Mouse (Mus musculus) forebrain, embryonic 16.5 days (tissue): ENCODE data around the gene Med16. TPM values are rescaled to one million over a fixed set of nuclear protein-coding genes. Genes with fewer than 3 reads are reported as not detected.

Source experiments
- ATAC-seq: fragments of 200-750 bp; cut with Nextera tagmentation; 2 replicates; pipeline ENCODE4 v1.8.0; 2017; ENCODE audit warnings: mild to moderate bottlenecking, moderate library complexity
- H3K27ac ChIP-seq: fragments of 300-500 bp; sonication (generic); 2 replicates; pipeline ENCODE4 v1.5.1; 2014; ENCODE audit warnings: low read length, control low read depth
- H3K27me3 ChIP-seq: fragments of 300-500 bp; sonication (generic); replicated peaks from 2 replicates; pipeline ENCODE4 v1.6.1; 2014; ENCODE audit warnings: low read length; ENCODE audit not compliant: control insufficient read depth, insufficient read depth
- H3K36me3 ChIP-seq: fragments of 300-500 bp; sonication (generic); 2 replicates; pipeline ENCODE4 v1.6.1; 2014; ENCODE audit not compliant: control insufficient read depth, insufficient read depth
- H3K4me1 ChIP-seq: fragments of 300-500 bp; sonication (generic); replicated peaks from 2 replicates; pipeline ENCODE4 v1.6.1; 2014; ENCODE audit warnings: low read length; ENCODE audit not compliant: control insufficient read depth, insufficient read depth
- H3K4me2 ChIP-seq: fragments of 300-500 bp; sonication (generic); 2 replicates; pipeline ENCODE4 v1.6.1; 2014; ENCODE audit warnings: mild to moderate bottlenecking, low read length, control low read depth
- H3K4me3 ChIP-seq: fragments of 300-500 bp; sonication (generic); replicated peaks from 2 replicates; pipeline ENCODE4 v1.5.1; 2014; ENCODE audit warnings: mild to moderate bottlenecking, low read length, control low read depth
- H3K9ac ChIP-seq: fragments of 300-500 bp; sonication (generic); replicated peaks from 2 replicates; pipeline ENCODE4 v1.6.1; 2014; ENCODE audit warnings: low read depth, low read length, control low read depth
- H3K9me3 ChIP-seq: fragments of 300-500 bp; sonication (generic); 2 replicates; pipeline ENCODE4 v1.6.1; 2016; ENCODE audit warnings: low read length; ENCODE audit not compliant: control insufficient read depth
- WGBS: fragments of 180-500 bp; shearing (Covaris S2); extraction: QIAGEN DNeasy Blood & Tissue Kit; methylation state at CpG from one replicate; pipeline ENCODE4 v1.1.7; 2014; 5-methylcytosine and 5-hydroxymethylcytosine counted together
- polyA plus RNA-seq: library from polyadenylated mRNA; unstranded; fragments of >200 nt; fragmentation: Nextera tagmentation; extraction: Ambion mirVana; gene quantifications from 2 replicates; pipeline ENCODE4 v1.2.1, GENCODE M21; 2015

Gene Med16
- polyA plus RNA-seq, 1 experiment from 2014 or later: 54.0 TPM

DNA sequence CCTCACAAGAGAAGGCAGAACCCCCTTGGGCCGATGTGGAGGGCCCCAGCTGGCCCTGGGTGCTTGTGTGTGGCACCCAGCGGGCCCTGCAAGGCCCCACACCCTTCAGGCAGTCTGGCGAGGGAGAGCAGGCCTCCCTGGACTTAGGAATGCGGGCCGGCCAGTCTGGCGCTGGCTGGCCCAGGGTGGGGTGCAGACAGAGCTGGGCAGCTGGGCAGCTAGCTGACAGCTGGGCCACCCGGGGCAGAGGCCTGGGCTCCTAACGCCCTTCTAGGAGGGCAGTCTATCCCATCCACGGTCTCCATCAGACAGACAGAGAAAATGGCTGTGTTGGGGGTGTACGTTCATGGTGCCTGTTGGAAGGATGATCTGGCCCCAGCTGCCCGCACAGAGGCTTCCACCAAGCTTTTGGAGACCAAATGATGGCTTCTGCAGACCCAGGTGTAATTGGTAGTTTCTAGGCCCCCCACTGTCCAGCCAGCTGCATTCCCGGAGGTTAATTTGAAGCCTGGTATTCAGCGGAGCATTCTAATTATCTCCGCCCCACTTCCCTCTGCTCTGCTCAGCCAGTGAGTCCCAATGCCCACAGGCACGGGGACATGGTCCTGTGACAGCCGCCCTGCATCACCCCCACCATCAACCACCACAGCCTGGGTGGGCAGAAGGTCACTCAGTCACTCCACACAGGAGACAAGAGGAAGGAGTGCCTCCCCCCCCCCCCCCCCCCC, 36.9 kb upstream of the Med16 start:
- Histone ChIP-seq H3K4me2 (no peak overlapping the region), H3K27ac (no peak overlapping the region), H3K27me3 (no peaks in the 10 kb centered on the region), H3K36me3 (0 out of 2 replicates have a peak, but pooled peaks cover 2% of the 10 kb centered on the region), H3K4me3 (no peak overlapping the region), H3K4me1 (peaks cover 7% of the 10 kb centered on the region), H3K9ac (no peak overlapping the region), H3K9me3 (no peaks in the 10 kb centered on the region)
- no peak for ATAC-seq
- 19% methylated on average over 16 of the region's 16 CpGs for WGBS

DNA sequence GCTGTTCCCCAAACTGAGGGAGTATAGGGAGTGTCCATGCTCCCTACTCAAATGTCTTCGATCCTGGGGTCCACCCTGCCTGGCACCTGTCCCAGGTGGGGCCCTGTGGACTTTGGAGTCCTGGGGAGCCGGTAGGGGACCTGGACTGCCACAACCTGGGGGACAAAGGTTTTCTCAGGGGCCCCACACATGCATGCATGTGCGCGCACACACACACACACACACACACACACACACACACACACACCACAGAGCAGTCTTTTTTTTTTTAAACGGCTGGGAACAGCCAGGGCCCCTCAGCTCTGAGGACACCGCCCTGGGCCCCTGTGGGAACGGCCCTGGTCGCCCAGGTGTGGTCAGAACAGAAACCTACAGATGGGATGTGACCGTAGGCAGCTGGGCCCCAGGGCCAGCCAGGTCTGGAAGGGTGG, 34.8 kb upstream of the Med16 start:
- ATAC-seq: no peak
- Histone ChIP-seq H3K4me2 (no peak overlapping the region), H3K9me3 (no peaks in the 10 kb centered on the region), H3K27ac (no peak overlapping the region), H3K4me3 (no peak overlapping the region), H3K4me1 (peaks cover 7% of the 10 kb centered on the region), H3K27me3 (no peaks in the 10 kb centered on the region), H3K36me3 (no peaks in the 10 kb centered on the region), H3K9ac (no peak overlapping the region)
- 79% methylated on average over 9 of the region's 9 CpGs for WGBS

- no peak overlapping the region for H3K4me2 ChIP-seq
- peaks cover 7% of the 10 kb centered on the region for H3K4me1 ChIP-seq
- no peak overlapping the region for H3K4me3 ChIP-seq
- 95% methylated on average over 1 of the region's 1 CpGs for WGBS
- H3K9ac ChIP-seq: no peak overlapping the region
- H3K9me3 ChIP-seq: no peaks in the 10 kb centered on the region
- H3K36me3 ChIP-seq: no peaks in the 10 kb centered on the region
- ATAC-seq: no peak
- no peaks in the 10 kb centered on the region for H3K27me3 ChIP-seq
- no peak overlapping the region for H3K27ac ChIP-seq
Measured at GRCm38 (mm10) chr10:79942988-79943387, 34.3 kb upstream of the Med16 start.

GRCm38 (mm10) chr10:79940749-79941148, 32.0 kb upstream of the Med16 start:
- H3K9ac ChIP-seq: no peak overlapping the region
- no peak overlapping the region for H3K27ac ChIP-seq
- H3K27me3 ChIP-seq: no peaks in the 10 kb centered on the region
- no peak overlapping the region for H3K4me3 ChIP-seq
- 73% methylated on average over 7 of the region's 7 CpGs for WGBS
- peaks cover 14% of the 10 kb centered on the region for H3K4me1 ChIP-seq
- H3K36me3 ChIP-seq: no peaks in the 10 kb centered on the region
- no peak overlapping the region for H3K4me2 ChIP-seq
- H3K9me3 ChIP-seq: no peaks in the 10 kb centered on the region
- no peak for ATAC-seq

GRCm38 (mm10) chr10:79937775-79938526, 29.2 kb upstream of the Med16 start:
- Histone ChIP-seq H3K4me3 (no peak overlapping the region), H3K4me1 (peaks cover 20% of the 10 kb centered on the region), H3K27me3 (no peaks in the 10 kb centered on the region), H3K9me3 (no peaks in the 10 kb centered on the region), H3K9ac (no peak overlapping the region), H3K36me3 (no peaks in the 10 kb centered on the region), H3K27ac (no peak overlapping the region), H3K4me2 (no peak overlapping the region)
- no peak for ATAC-seq
- WGBS: 78% methylated on average over 11 of the region's 11 CpGs

- peaks cover 20% of the 10 kb centered on the region for H3K4me1 ChIP-seq
- H3K27ac ChIP-seq: no peak overlapping the region
- H3K9ac ChIP-seq: no peak overlapping the region
- H3K36me3 ChIP-seq: no peaks in the 10 kb centered on the region
- WGBS: 47% methylated on average over 26 of the region's 27 CpGs
- H3K9me3 ChIP-seq: no peaks in the 10 kb centered on the region
- no peaks in the 10 kb centered on the region for H3K27me3 ChIP-seq
- H3K4me3 ChIP-seq: no peak overlapping the region
- no peak overlapping the region for H3K4me2 ChIP-seq
- no peak for ATAC-seq
Measured at GRCm38 (mm10) chr10:79936911-79937441, 28.3 kb upstream of the Med16 start.

DNA sequence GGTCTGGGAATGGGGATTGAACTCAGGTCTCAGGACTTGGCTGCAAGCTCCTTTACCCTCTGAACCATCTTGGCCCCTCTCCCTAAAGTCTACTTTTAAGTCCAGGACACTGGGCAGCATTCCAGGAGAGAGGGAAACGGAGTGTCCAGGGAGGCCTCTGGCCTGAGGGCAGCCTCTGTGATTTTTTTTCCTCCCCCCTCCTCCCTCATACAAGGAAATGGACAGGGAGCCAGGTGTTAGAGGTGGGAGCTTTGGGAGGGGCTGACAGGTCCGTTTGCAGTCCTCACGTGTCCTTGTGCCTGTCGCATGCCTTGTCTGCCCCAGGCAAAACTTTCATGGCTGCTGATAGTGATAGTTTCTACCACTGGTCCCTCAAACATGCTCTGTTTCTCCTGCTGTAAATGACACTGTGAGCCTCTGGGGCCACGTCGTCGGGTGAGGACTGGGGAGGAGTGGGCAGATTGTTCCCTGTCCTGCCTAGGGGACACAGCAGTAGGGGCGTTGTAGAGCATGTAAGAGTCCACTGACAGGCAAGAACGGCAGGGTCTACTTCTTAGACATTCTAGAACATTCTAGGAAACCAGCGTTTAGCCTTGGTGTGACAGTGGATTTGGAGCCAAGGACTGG, 27.7 kb upstream of the Med16 start:
- 76% methylated on average over 10 of the region's 10 CpGs for WGBS
- H3K4me1 ChIP-seq: peaks cover 20% of the 10 kb centered on the region
- no peaks in the 10 kb centered on the region for H3K36me3 ChIP-seq
- no peak for ATAC-seq
- H3K9me3 ChIP-seq: no peaks in the 10 kb centered on the region
- H3K4me3 ChIP-seq: no peak overlapping the region
- no peak overlapping the region for H3K27ac ChIP-seq
- H3K9ac ChIP-seq: no peak overlapping the region
- no peaks in the 10 kb centered on the region for H3K27me3 ChIP-seq
- no peak overlapping the region for H3K4me2 ChIP-seq

- no peak overlapping the region for H3K4me3 ChIP-seq
- H3K9me3 ChIP-seq: no peaks in the 10 kb centered on the region
- ATAC-seq: no peak
- H3K4me1 ChIP-seq: peaks cover 20% of the 10 kb centered on the region
- H3K4me2 ChIP-seq: no peak overlapping the region
- no peaks in the 10 kb centered on the region for H3K36me3 ChIP-seq
- WGBS: 89% methylated on average over 16 of the region's 16 CpGs
- no peaks in the 10 kb centered on the region for H3K27me3 ChIP-seq
- no peak overlapping the region for H3K27ac ChIP-seq
- no peak overlapping the region for H3K9ac ChIP-seq
Measured at GRCm38 (mm10) chr10:79934794-79935569, 26.3 kb upstream of the Med16 start.
